Comparison of ENCODE assay signal across 8 mouse cellular contexts in genomic region chr11:3167571-3168001, GRCm38 (mm10). TPM values are rescaled to one million over a fixed set of nuclear protein-coding genes. Genes with fewer than 3 reads are reported as not detected.
DNase-seq lines count a peak whose midpoint lies in the region; ATAC-seq and TF ChIP-seq lines count a peak whose summit lies in the region.
"Not testable (repeated sequence)": the region's sequence is repeated elsewhere in the genome, so short reads cannot be mapped to it uniquely, and the experiment has no call there.

No protein-coding gene starts in this region.

- not testable (repeated sequence) for H3K4me3 ChIP-seq in heart, adult 2 months; intestine, postnatal 0 days (ENCODE audit: low read depth, low read length)

- not testable (repeated sequence) for H3K4me1 ChIP-seq in heart, adult 2 months (ENCODE audit: control insufficient read depth, insufficient read depth, low read length); intestine, postnatal 0 days (replicated peaks; ENCODE audit: control insufficient read depth, insufficient read depth, low read length)

- not testable (repeated sequence) for H3K4me2 ChIP-seq in intestine, postnatal 0 days (replicated peaks; ENCODE audit: low read depth)

- peak; percentile 1 for ATAC-seq in activated CD4-positive, CD25-positive, alpha-beta regulatory T cell, adult 4 months
- ATAC-seq in erythroid progenitor cell, adult 5-6 weeks (replicated peaks; ENCODE audit: low FRiP score, poor library complexity, severe bottlenecking): 0 out of 2 replicates have a peak, but pooled peaks have one; percentile 10
- ATAC-seq in intestine, postnatal 0 days: peak; percentile 7; the same call in 1 of the 2 replicates
- ATAC-seq in megakaryocyte progenitor cell, adult 5-6 weeks (replicated peaks; ENCODE audit: poor library complexity): 0 out of 2 replicates have a peak, but pooled peaks have one; percentile 4

- intact Hi-C loops in heart, adult 2 months (cut with DNase I): not testable (repeated sequence)

- DNase-seq in heart, adult 2 months: peak; percentile 58 to 64
- peak; percentile 44 to 69 for DNase-seq in left cerebral cortex, adult 8-10 months (ENCODE audit: low spot score in 2 of 2)
- DNase-seq in splenic B cell, adult 2 months (ENCODE audit: low read depth, low spot score): peak; percentile 22
- DNase-seq in urinary bladder, postnatal 4 days (ENCODE audit: low spot score in 2 of 2): peak; percentile 78 to 90

- not testable (repeated sequence) for TF ChIP-seq EP300 in heart, adult 2 months (IDR thresholded peaks at IDR 0.05; ENCODE audit: insufficient read depth, low read depth, low read length)

- not testable (repeated sequence) for H3K36me3 ChIP-seq in heart, adult 2 months (ENCODE audit: control insufficient read depth, insufficient read depth, low read length); intestine, postnatal 0 days (ENCODE audit: control insufficient read depth, insufficient read depth); splenic B cell, adult 2 months (ENCODE audit: control insufficient read depth, insufficient read depth, low read length, poor library complexity, severe bottlenecking)

- H3K9ac ChIP-seq in heart, adult 2 months (ENCODE audit: low read depth, low read length); intestine, postnatal 0 days (ENCODE audit: low read depth, low read length): not testable (repeated sequence)

- H3K79me2 ChIP-seq in heart, adult 2 months (replicated peaks; ENCODE audit: control insufficient read depth, insufficient read depth, low read length): not testable (repeated sequence)

- H3K27ac ChIP-seq in heart, adult 2 months; intestine, postnatal 0 days (ENCODE audit: low read depth, low read length): not testable (repeated sequence)

- not testable (repeated sequence) for H3K27me3 ChIP-seq in heart, adult 2 months (ENCODE audit: control insufficient read depth, insufficient read depth, low read length); intestine, postnatal 0 days (replicated peaks; ENCODE audit: control insufficient read depth, insufficient read depth, low read length); splenic B cell, adult 2 months (ENCODE audit: control insufficient read depth, insufficient read depth, low read length, poor library complexity, severe bottlenecking)

- not testable (repeated sequence) for TF ChIP-seq POLR2A in heart, adult 2 months (IDR thresholded peaks at IDR 0.05; ENCODE audit: insufficient read depth, low read depth, low read length)

- peaks cover 14% of the 10 kb centered on the region for H3K9me3 ChIP-seq in intestine, postnatal 0 days (ENCODE audit: control insufficient read depth)

- WGBS in heart, adult 2 months: 69% methylated on average over 4 of the region's 4 CpGs
- 75% methylated on average over 4 of the region's 4 CpGs for WGBS in intestine, postnatal 0 days

- not testable (repeated sequence) for TF ChIP-seq CTCF in heart, adult 2 months (IDR thresholded peaks at IDR 0.05); intestine, postnatal 0 days (IDR thresholded peaks at IDR 0.05; ENCODE audit: low read depth)

RNA-seq across cellular contexts. Expression of gene Sfi1, which starts 25.7 kb away (rescaled TPM):
- polyA plus RNA-seq in activated CD4-positive, CD25-positive, alpha-beta regulatory T cell, adult 4 months (2017; shearing (Covaris generic)): 10 to 100 TPM; 33.1 to 45.9 TPM
- total RNA-seq in erythroid progenitor cell, adult 5-6 weeks (2015; ENCODE audit: low replicate concordance): 0.42 and 0.72 TPM in 2 replicates
- 1.1 and 18.9 TPM in 2 replicates for total RNA-seq in erythroid progenitor cell, adult 5-6 weeks (2017; ENCODE audit: low replicate concordance)
- total RNA-seq in heart, adult 2 months (2021): 10 to 100 TPM; 17.3 to 17.4 TPM
- polyA plus RNA-seq in heart, adult 2 months (2012; rRNA removed): 11.3 and 13.0 TPM in 2 replicates
- polyA plus RNA-seq in intestine, postnatal 0 days (2015; fragmentation: Nextera tagmentation; extraction: Ambion mirVana): 4.0 and 5.4 TPM in 2 replicates
- 10 to 100 TPM; 64.1 to 80.1 (median 68.9) TPM for total RNA-seq in left cerebral cortex, adult 8-10 months (2022)
- 5.2 and 6.0 TPM in 2 replicates for total RNA-seq in megakaryocyte progenitor cell, adult 5-6 weeks (2015)
- total RNA-seq in megakaryocyte progenitor cell, adult 5-6 weeks (2017): 6.2 and 14.2 TPM in 2 replicates

RNA-seq across cellular contexts. Expression of gene Eif4enif1, which starts 34.6 kb away (rescaled TPM):
- 10 to 100 TPM; 53.6 to 62.8 TPM for polyA plus RNA-seq in activated CD4-positive, CD25-positive, alpha-beta regulatory T cell, adult 4 months (2017; shearing (Covaris generic))
- total RNA-seq in erythroid progenitor cell, adult 5-6 weeks (2015; ENCODE audit: low replicate concordance): 111 and 147 TPM in 2 replicates
- 127 and 128 TPM in 2 replicates for total RNA-seq in erythroid progenitor cell, adult 5-6 weeks (2017; ENCODE audit: low replicate concordance)
- 10 to 100 TPM; 36.4 to 43.6 TPM for total RNA-seq in heart, adult 2 months (2021)
- 29.6 and 44.3 TPM in 2 replicates for polyA plus RNA-seq in heart, adult 2 months (2012; rRNA removed)
- 14.3 and 14.8 TPM in 2 replicates for polyA plus RNA-seq in intestine, postnatal 0 days (2015; fragmentation: Nextera tagmentation; extraction: Ambion mirVana)
- total RNA-seq in left cerebral cortex, adult 8-10 months (2022): 10 to 100 TPM; 65.9 to 74.7 (median 68.8) TPM
- total RNA-seq in megakaryocyte progenitor cell, adult 5-6 weeks (2015): 96.1 and 110 TPM in 2 replicates
- total RNA-seq in megakaryocyte progenitor cell, adult 5-6 weeks (2017): 40.1 and 49.2 TPM in 2 replicates

Comparison
In these comparisons a context has a peak if more than half of its experiments do, and no peak if none do; other contexts are left out.
1. DNase-seq: peak in every context shown above with its lines; median percentile 84 in urinary bladder, postnatal 4 days; 61 in heart, adult 2 months; 56 in left cerebral cortex, adult 8-10 months; 22 in splenic B cell, adult 2 months.